Mouse (Mus musculus): ENCODE data around the gene Rxrg. TPM values are rescaled to one million over a fixed set of nuclear protein-coding genes. Genes with fewer than 3 reads are reported as not detected.

Gene Rxrg
- total and polyA plus RNA-seq, 3 experiments, result not detected

DNA sequence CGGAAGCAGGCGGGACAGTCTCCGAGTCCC is 90.9 kb downstream of the Rxrg start, which contains the start of gene Lmx1a:
Lmx1a (plus strand) TSS at position 6 of the 30 bp plus-strand sequence.
- TF ChIP-seq POLR2AphosphoS2 (IDR thresholded peaks at IDR 0.05; ENCODE audit: low read length) (no peak), SIN3A (IDR thresholded peaks at IDR 0.05; ENCODE audit: low read length) (no peak), MYC (IDR thresholded peaks at IDR 0.05; ENCODE audit: low read depth, low read length) (no peak), ETS1 (IDR thresholded peaks at IDR 0.05; ENCODE audit: low read depth, low read length) (no peak), BHLHE40 (IDR thresholded peaks at IDR 0.05; ENCODE audit: borderline replicate concordance, low read depth, low read length) (no peak), UBTF (IDR thresholded peaks at IDR 0.05; ENCODE audit: borderline replicate concordance, insufficient read depth, low read depth, low read length) (no peak)
- Histone ChIP-seq H3K4me1 (ENCODE audit: control insufficient read depth in 1 of 2, insufficient read depth in 2 of 2, low read length in 2 of 2) (no peaks in the 10 kb centered on the region), H3K27ac (ENCODE audit: control insufficient read depth, low read depth, low read length) (no peak within 1 kb of the TSS), H3K4me3 (ENCODE audit: control insufficient read depth in 1 of 2, insufficient read depth in 1 of 2, low read depth in 2 of 2, low read length in 2 of 2) (no peak within 1 kb of the TSS), H3K79me2 (ENCODE audit: control insufficient read depth, insufficient read depth, low read length, poor library complexity) (no peaks in the 10 kb centered on the region), H3K36me3 (ENCODE audit: control insufficient read depth in 1 of 2, insufficient read depth in 2 of 2, low read length in 2 of 2) (no peaks in the 10 kb centered on the region), H3K9ac (ENCODE audit: control insufficient read depth, low read depth, low read length, poor library complexity, severe bottlenecking) (no peak within 1 kb of the TSS), H3K27me3 (ENCODE audit: control insufficient read depth in 1 of 2, insufficient read depth in 2 of 2, low read length in 2 of 2) (no peaks in the 10 kb centered on the region), H3K9me3 (replicated peaks; ENCODE audit: insufficient read depth, low read length) (no peaks in the 10 kb centered on the region)
- no peak for DNase-seq (ENCODE audit: low read depth, low spot score)

Other genes starting within 250 kb of the Rxrg start
- 14.3 and 16.2 TPM in 2 replicates for gene Aldh9a1, start 248.4 kb upstream of the Rxrg start, total RNA-seq (2012; rRNA removed)
- 10 to 100 TPM in 1 of 2 experiments, not detected in 1; 78.2 TPM for gene Aldh9a1, start 248.4 kb upstream of the Rxrg start, polyA plus RNA-seq (2012; ENCODE audit: insufficient read depth in 1 of 2, insufficient read length in 2 of 2, low read depth in 1 of 2, low replicate concordance in 2 of 2, missing spikeins in 1 of 2)
- 16.5 and 17.0 TPM in 2 replicates for gene Mgst3, start 204.5 kb upstream of the Rxrg start, total RNA-seq (2012; rRNA removed)
- 10 to 100 TPM in 1 of 2 experiments, not detected in 1; 33.2 TPM for gene Mgst3, start 204.5 kb upstream of the Rxrg start, polyA plus RNA-seq (2012; ENCODE audit: insufficient read depth in 1 of 2, insufficient read length in 2 of 2, low read depth in 1 of 2, low replicate concordance in 2 of 2, missing spikeins in 1 of 2)
- gene Lrrc52, start 131.6 kb upstream of the Rxrg start, total RNA-seq (2012; rRNA removed), result not detected in 2 replicates
- not detected for gene Lrrc52, start 131.6 kb upstream of the Rxrg start, polyA plus RNA-seq (2012; ENCODE audit: insufficient read depth in 1 of 2, insufficient read length in 2 of 2, low read depth in 1 of 2, low replicate concordance in 2 of 2, missing spikeins in 1 of 2)
- not detected in 2 replicates for gene Lmx1a, start 90.9 kb downstream of the Rxrg start, total RNA-seq (2012; rRNA removed)
- gene Lmx1a, start 90.9 kb downstream of the Rxrg start, polyA plus RNA-seq (2012; ENCODE audit: insufficient read depth in 1 of 2, insufficient read length in 2 of 2, low read depth in 1 of 2, low replicate concordance in 2 of 2, missing spikeins in 1 of 2), result not detected

Data from MEL (cell line).